Mouse (Mus musculus) limb, embryonic 12.5 days (tissue): ENCODE measurements around the gene Vmn2r8. TPM values are rescaled to one million over a fixed set of nuclear protein-coding genes. Genes with fewer than 3 reads are reported as not detected.

ENCODE experiments used
- ATAC-seq: fragments of 200-750 bp; cut with Nextera tagmentation; 2 replicates; pipeline ENCODE4 v1.8.0; 2017; ENCODE audit warnings: low read depth, moderate TSS enrichment; ENCODE audit not compliant: insufficient number of reproducible peaks, insufficient read depth, low FRiP score, low TSS enrichment
- H3K27ac ChIP-seq: fragments of 300-500 bp; sonication (generic); 2 replicates; pipeline ENCODE4 v1.5.1; 2016; ENCODE audit warnings: mild to moderate bottlenecking, moderate library complexity
- H3K27me3 ChIP-seq: fragments of 300-500 bp; sonication (generic); 2 replicates; pipeline ENCODE4 v1.6.1; 2016; ENCODE audit warnings: mild to moderate bottlenecking, moderate library complexity
- H3K36me3 ChIP-seq: fragments of 300-500 bp; sonication (generic); 2 replicates; pipeline ENCODE4 v1.6.1; 2016; ENCODE audit warnings: mild to moderate bottlenecking, moderate library complexity
- H3K4me1 ChIP-seq: fragments of 300-500 bp; sonication (generic); replicated peaks from 2 replicates; pipeline ENCODE4 v1.6.1; 2016
- H3K4me2 ChIP-seq: fragments of 300-500 bp; sonication (generic); 2 replicates; pipeline ENCODE4 v1.6.1; 2016; ENCODE audit warnings: mild to moderate bottlenecking, moderate library complexity
- H3K4me3 ChIP-seq: fragments of 300-500 bp; sonication (generic); replicated peaks from 2 replicates; pipeline ENCODE4 v1.5.1; 2016; ENCODE audit warnings: mild to moderate bottlenecking
- H3K9ac ChIP-seq: fragments of 300-500 bp; sonication (generic); replicated peaks from 2 replicates; pipeline ENCODE4 v1.6.1; 2016; ENCODE audit warnings: mild to moderate bottlenecking, moderate library complexity
- H3K9me3 ChIP-seq: fragments of 300-500 bp; sonication (generic); 2 replicates; pipeline ENCODE4 v1.6.1; 2016; ENCODE audit warnings: mild to moderate bottlenecking, moderate library complexity
- WGBS: fragments of 180-500 bp; shearing (Covaris S2); methylation state at CpG from one replicate; pipeline ENCODE4 v1.1.7; 2016; 5-methylcytosine and 5-hydroxymethylcytosine counted together
- polyA plus RNA-seq: library from polyadenylated mRNA; unstranded; fragments of >200 nt; fragmentation: Nextera tagmentation; extraction: Ambion mirVana; gene quantifications from 2 replicates; pipeline ENCODE4 v1.2.1, GENCODE M21; 2016

The Vmn2r8 gene
- polyA plus RNA-seq, 1 experiment from 2014 or later: not detected

DNA sequence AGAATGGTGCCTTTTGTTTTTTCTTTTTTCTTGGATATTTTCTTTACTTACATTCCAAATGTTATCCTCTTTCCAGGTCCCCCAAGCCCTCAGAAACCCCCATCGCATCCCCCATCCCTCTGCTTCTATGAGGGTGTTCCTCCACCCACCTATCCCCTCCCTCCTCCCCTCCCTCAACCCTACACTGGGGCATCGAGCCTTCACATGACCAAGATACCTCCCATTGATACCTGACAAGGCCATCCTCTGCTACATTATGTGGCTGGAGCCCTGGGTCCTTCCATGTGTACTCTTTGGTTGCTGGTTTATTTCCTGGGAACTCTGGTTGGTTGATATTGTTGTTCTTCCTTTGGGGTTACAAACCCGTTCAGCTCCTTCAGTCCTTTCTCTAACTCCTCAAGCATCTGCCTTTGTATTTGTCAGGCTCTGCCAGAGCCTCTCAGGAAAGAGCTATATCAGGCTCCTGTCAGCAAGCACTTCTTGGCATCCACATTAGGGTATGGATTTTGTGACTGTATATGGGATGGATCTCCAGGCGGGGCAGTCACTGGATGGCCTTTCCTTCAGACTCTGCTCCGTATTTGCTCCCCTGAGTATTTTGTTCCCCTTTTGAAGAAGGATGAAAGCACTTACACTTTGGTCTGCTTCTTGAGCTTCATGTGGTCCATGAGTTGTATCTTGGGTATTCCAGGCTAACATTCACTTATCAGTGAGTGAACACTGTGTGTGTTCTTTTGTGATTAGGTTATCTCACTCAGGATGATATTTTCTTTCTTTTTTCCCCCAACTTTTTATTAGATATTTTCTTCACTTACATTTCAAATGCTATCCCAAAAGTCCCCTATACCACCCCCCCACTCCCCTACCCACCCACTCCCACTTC, 58.1 kb downstream of the Vmn2r8 start:
- H3K27ac ChIP-seq: no peak overlapping the region
- H3K4me2 ChIP-seq: no peak overlapping the region
- no peak overlapping the region for H3K9ac ChIP-seq
- no peak overlapping the region for H3K4me3 ChIP-seq
- no peaks in the 10 kb centered on the region for H3K9me3 ChIP-seq
- H3K4me1 ChIP-seq: no peaks in the 10 kb centered on the region
- no peaks in the 10 kb centered on the region for H3K36me3 ChIP-seq
- 79% methylated on average over 5 of the region's 5 CpGs for WGBS
- H3K27me3 ChIP-seq: no peaks in the 10 kb centered on the region
- no peak for ATAC-seq

DNA sequence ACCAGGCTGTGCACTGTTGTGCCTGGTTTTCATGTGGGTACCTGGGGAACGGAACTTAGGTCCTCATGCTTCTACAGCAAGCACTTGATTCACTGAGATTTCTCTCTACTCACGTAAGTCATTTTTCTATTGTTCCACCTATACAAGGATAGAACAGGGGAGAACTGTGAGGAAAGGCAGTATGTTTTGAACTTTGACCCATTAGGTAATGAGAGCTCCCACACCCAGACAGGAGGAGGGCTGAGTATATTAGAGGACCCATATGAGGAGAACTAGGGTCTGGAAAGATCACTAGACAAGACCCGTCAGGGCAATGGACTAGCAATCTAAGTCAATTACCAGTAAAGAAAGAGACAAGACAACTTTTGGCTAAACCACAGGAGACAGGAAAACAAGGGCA, 64.0 kb downstream of the Vmn2r8 start:
- Histone ChIP-seq H3K4me3 (no peak overlapping the region), H3K27ac (no peak overlapping the region), H3K4me1 (no peaks in the 10 kb centered on the region), H3K27me3 (no peaks in the 10 kb centered on the region), H3K9ac (no peak overlapping the region), H3K9me3 (no peaks in the 10 kb centered on the region), H3K4me2 (no peak overlapping the region), H3K36me3 (no peaks in the 10 kb centered on the region)
- 88% methylated on average over 3 of the region's 3 CpGs for WGBS
- no peak for ATAC-seq

DNA sequence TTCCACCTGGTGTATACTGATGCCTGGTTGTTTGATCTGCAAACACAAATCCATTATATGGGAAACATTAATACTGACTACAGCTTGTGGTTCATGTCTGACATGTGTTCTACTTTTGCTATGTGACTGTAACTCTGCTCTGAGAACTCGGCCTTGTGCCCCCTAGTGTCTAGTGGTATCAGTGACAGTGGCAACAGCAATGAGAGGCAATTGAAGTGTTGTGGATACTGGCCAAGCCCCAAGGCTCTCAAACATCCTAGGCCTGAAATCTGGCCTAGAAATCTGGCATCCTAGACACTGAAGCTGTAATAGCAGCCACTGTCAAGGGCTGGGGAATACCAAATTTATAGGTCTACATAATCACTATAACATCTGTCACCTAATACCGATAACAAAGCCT, 64.8 kb downstream of the Vmn2r8 start:
- 63% methylated on average over 2 of the region's 2 CpGs for WGBS
- Histone ChIP-seq H3K4me1 (no peaks in the 10 kb centered on the region; the same call in 1 of the 2 replicates), H3K27ac (no peak overlapping the region), H3K4me2 (no peak overlapping the region), H3K27me3 (no peaks in the 10 kb centered on the region), H3K36me3 (no peaks in the 10 kb centered on the region), H3K4me3 (no peak overlapping the region), H3K9me3 (no peaks in the 10 kb centered on the region), H3K9ac (no peak overlapping the region)
- no peak for ATAC-seq

DNA sequence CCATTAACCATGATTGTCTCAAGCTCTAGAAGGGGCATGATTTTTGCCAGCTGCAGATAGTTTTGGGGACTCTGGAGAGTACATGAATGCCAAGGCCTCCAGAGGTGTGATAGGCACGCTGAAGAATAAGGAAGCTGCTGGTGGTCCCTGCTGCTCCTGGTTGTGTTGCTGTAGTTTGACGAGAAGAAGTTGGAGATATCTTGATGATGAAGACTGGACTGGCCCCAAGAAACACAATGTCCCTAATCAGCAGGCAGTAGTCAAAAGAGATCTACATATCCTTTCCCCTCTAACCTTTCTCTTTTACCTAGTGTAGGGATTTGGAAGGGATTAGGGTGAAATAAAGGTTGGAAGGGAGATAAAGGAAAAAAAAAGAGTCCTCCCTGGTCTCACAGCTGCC, 66.1 kb downstream of the Vmn2r8 start:
- no peaks in the 10 kb centered on the region for H3K9me3 ChIP-seq
- no peak overlapping the region for H3K27ac ChIP-seq
- H3K9ac ChIP-seq: no peak overlapping the region
- WGBS: 70% methylated on average over 2 of the region's 2 CpGs
- no peaks in the 10 kb centered on the region; the same call in 1 of the 2 replicates for H3K4me1 ChIP-seq
- H3K27me3 ChIP-seq: no peaks in the 10 kb centered on the region
- H3K36me3 ChIP-seq: no peaks in the 10 kb centered on the region
- H3K4me2 ChIP-seq: no peak overlapping the region
- no peak for ATAC-seq
- H3K4me3 ChIP-seq: no peak overlapping the region

DNA sequence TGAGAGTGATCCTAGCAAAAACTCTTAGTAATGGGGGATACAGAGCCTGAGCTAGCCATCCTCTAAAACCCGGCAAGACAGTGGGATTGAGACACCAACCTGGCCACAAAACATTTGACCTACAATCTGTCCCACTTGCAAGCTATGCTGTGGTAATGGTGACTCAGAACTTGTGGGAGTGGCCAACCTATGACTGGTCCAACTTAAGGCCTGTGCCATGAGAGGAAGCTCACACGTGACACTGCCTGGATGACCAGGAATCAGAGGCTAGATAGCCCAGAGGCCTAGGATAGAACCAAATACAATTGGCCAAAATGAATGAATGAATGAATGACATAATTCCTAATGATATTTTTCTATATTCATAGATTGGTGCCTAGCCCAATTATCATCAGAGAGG, 66.8 kb downstream of the Vmn2r8 start:
- no peaks in the 10 kb centered on the region; the same call in 1 of the 2 replicates for H3K4me1 ChIP-seq
- no peaks in the 10 kb centered on the region for H3K9me3 ChIP-seq
- H3K4me3 ChIP-seq: no peak overlapping the region
- H3K4me2 ChIP-seq: no peak overlapping the region
- no peak overlapping the region for H3K9ac ChIP-seq
- no peaks in the 10 kb centered on the region for H3K27me3 ChIP-seq
- H3K36me3 ChIP-seq: no peaks in the 10 kb centered on the region
- no peak overlapping the region for H3K27ac ChIP-seq
- ATAC-seq: no peak
- WGBS: 77% methylated on average over 2 of the region's 2 CpGs

Other genes starting within 250 kb of the Vmn2r8 start
- gene Gak, start 179.1 kb downstream of the Vmn2r8 start, polyA plus RNA-seq: 48.1 and 57.8 TPM in 2 replicates
- gene Tmem175, start 179.1 kb downstream of the Vmn2r8 start, polyA plus RNA-seq: 17.8 and 21.8 TPM in 2 replicates
- 13.1 and 13.6 TPM in 2 replicates for gene Idua, start 148.5 kb downstream of the Vmn2r8 start, polyA plus RNA-seq
- 17.6 and 17.7 TPM in 2 replicates for gene Dgkq, start 139.2 kb downstream of the Vmn2r8 start, polyA plus RNA-seq
- gene Slc26a1, start 133.3 kb downstream of the Vmn2r8 start, polyA plus RNA-seq: 1.1 and 1.7 TPM in 2 replicates
- gene Fgfrl1, start 116.5 kb downstream of the Vmn2r8 start, polyA plus RNA-seq: 55.2 and 61.3 TPM in 2 replicates
- 0.33 and 1.7 TPM in 2 replicates for gene Rnf212, start 33.9 kb downstream of the Vmn2r8 start, polyA plus RNA-seq
- gene Tmed11, start 13.5 kb downstream of the Vmn2r8 start, polyA plus RNA-seq: not detected in 2 replicates
- gene Vmn2r9, start 43.8 kb upstream of the Vmn2r8 start, polyA plus RNA-seq: not detected in 2 replicates
- gene Vmn2r10, start 197.7 kb upstream of the Vmn2r8 start, polyA plus RNA-seq: not detected in 2 replicates